Mouse (Mus musculus): ENCODE measurements around the gene Tcf21.

DNA sequence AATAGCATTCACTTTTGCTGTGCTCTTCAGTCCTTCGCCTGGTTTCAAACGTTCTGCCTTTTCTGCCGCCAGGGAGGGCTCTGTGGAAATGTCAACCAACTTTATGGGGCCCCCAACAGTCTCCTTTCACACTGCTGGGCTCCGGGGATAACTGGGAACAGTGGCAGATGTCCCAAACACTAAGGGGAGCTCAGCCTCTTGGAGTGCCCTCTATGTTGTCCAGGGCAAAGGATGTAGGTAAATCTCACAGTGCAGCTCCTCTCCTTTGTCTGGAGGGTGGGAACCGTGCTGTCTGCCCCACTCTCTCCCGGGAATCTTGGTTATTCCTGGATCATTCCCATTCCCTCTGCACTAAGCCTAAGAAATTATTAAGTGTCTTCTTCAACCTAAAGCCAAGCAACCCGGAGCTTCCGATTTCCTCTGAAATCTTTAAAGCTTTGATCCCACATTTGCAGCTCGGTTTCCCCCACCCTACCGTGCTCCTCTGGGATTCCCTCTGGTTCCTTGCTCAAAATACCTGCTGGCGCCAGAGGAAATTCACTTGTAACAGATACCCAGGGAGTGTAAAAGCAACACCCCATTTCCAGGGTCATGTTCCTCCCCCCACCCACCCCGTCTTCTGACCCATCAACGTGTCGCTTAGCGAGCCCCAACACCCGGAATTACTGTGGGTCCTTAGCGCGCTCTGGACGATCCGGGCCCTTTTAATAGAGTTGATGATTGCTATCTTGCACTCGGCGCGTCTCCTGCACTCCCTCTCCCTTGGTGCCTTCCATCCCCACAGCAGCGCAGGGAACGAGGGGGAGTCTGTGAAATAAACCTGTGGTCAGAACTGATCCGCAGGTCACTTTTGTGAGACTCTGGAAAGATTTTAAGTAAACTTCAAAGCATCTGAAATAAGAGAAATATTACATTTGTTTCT, 23.7 kb upstream of the Tcf21 start:
- TF ChIP-seq POLR2A (IDR thresholded peaks at IDR 0.05; ENCODE audit: borderline replicate concordance, extremely low read depth, low read depth, low read length), result no peak
- TF ChIP-seq CTCF (IDR thresholded peaks at IDR 0.05; ENCODE audit: insufficient read depth, low read length), result no peak

Data from lung, adult 2 months (tissue).